ENCODE assay signal across 8 mouse cellular contexts in genomic region chr7:66955978-66956377, GRCm38 (mm10).
DNase-seq lines count a peak whose midpoint lies in the region; ATAC-seq and TF ChIP-seq lines count a peak whose summit lies in the region.

No protein-coding gene starts in this region.

- no peak for TF ChIP-seq POLR2A in liver, adult 2 months (IDR thresholded peaks at IDR 0.05; ENCODE audit: extremely low read depth, insufficient read depth, low read length)

- no peaks in the 10 kb centered on the region for H3K9me3 ChIP-seq in embryonic facial prominence, embryonic 11.5 days (replicated peaks; ENCODE audit: control insufficient read depth, low read length)
- H3K9me3 ChIP-seq in heart, embryonic 15.5 days (replicated peaks): no peaks in the 10 kb centered on the region
- no peaks in the 10 kb centered on the region for H3K9me3 ChIP-seq in limb, embryonic 11.5 days (ENCODE audit: control insufficient read depth, low read length)

- H3K9ac ChIP-seq in liver, adult 2 months (ENCODE audit: low read depth, low read length): no peak overlapping the region
- H3K9ac ChIP-seq in embryonic facial prominence, embryonic 11.5 days (replicated peaks; ENCODE audit: low read length): no peak overlapping the region
- H3K9ac ChIP-seq in heart, embryonic 15.5 days: no peak overlapping the region
- no peak overlapping the region for H3K9ac ChIP-seq in limb, embryonic 11.5 days (ENCODE audit: low read length)

- H3K27ac ChIP-seq in liver, adult 2 months (replicated peaks; ENCODE audit: insufficient read depth, low read depth, low read length): 0 out of 2 replicates have a peak overlapping the region, but pooled peaks have one; percentile 15
- peak overlapping the region; percentile 67 for H3K27ac ChIP-seq in embryonic facial prominence, embryonic 11.5 days (replicated peaks; ENCODE audit: low read depth, low read length)
- H3K27ac ChIP-seq in heart, embryonic 15.5 days: peak overlapping the region; percentile 87
- peak overlapping the region; percentile 74; the same call in 1 of the 2 replicates for H3K27ac ChIP-seq in limb, embryonic 11.5 days (replicated peaks; ENCODE audit: low read depth, low read length)

- ATAC-seq in embryonic facial prominence, embryonic 11.5 days (replicated peaks; ENCODE audit: insufficient number of reproducible peaks, low FRiP score, low TSS enrichment, low read depth): 0 out of 2 replicates have a peak, but pooled peaks have one; percentile 29
- ATAC-seq in heart, embryonic 15.5 days (replicated peaks; ENCODE audit: insufficient number of reproducible peaks, insufficient read depth, low FRiP score, low read depth): peak; percentile 81
- 0 out of 2 replicates have a peak, but pooled peaks have one; percentile 26 for ATAC-seq in limb, embryonic 11.5 days (ENCODE audit: insufficient number of reproducible peaks, low FRiP score, low TSS enrichment, low read depth)

- H3K4me2 ChIP-seq in embryonic facial prominence, embryonic 11.5 days (ENCODE audit: low read depth, low read length): no peak overlapping the region
- H3K4me2 ChIP-seq in heart, embryonic 15.5 days: no peak overlapping the region
- H3K4me2 ChIP-seq in limb, embryonic 11.5 days (ENCODE audit: low read depth, severe bottlenecking): no peak overlapping the region

- intact Hi-C loops in left cerebral cortex, postnatal 25 days (cut with DNase I): no loop called here
- intact Hi-C loops in left cerebral cortex, postnatal 36 days (cut with DNase I): no loop called here

- H3K36me3 ChIP-seq in liver, adult 2 months (ENCODE audit: control insufficient read depth, insufficient read depth, low read length): no peaks in the 10 kb centered on the region
- no peaks in the 10 kb centered on the region for H3K36me3 ChIP-seq in embryonic facial prominence, embryonic 11.5 days (replicated peaks; ENCODE audit: control insufficient read depth, insufficient read depth, low read depth, low read length)
- H3K36me3 ChIP-seq in heart, embryonic 15.5 days: no peaks in the 10 kb centered on the region
- no peaks in the 10 kb centered on the region for H3K36me3 ChIP-seq in limb, embryonic 11.5 days (ENCODE audit: control insufficient read depth, insufficient read depth, low read length)

- no peaks in the 10 kb centered on the region for H3K27me3 ChIP-seq in liver, adult 2 months (ENCODE audit: control insufficient read depth, insufficient read depth, low read length)
- H3K27me3 ChIP-seq in embryonic facial prominence, embryonic 11.5 days (ENCODE audit: control insufficient read depth, insufficient read depth, low read length): no peaks in the 10 kb centered on the region
- no peaks in the 10 kb centered on the region for H3K27me3 ChIP-seq in heart, embryonic 15.5 days
- no peaks in the 10 kb centered on the region for H3K27me3 ChIP-seq in limb, embryonic 11.5 days (ENCODE audit: control insufficient read depth, insufficient read depth, low read length)

- H3K79me2 ChIP-seq in liver, adult 2 months (ENCODE audit: control insufficient read depth, insufficient read depth, low read length): no peaks in the 10 kb centered on the region

- H3K4me1 ChIP-seq in liver, adult 2 months (ENCODE audit: control insufficient read depth, insufficient read depth, low read length): no peaks in the 10 kb centered on the region
- H3K4me1 ChIP-seq in embryonic facial prominence, embryonic 11.5 days (ENCODE audit: control insufficient read depth, insufficient read depth, low read length): peaks cover 4% of the 10 kb centered on the region
- H3K4me1 ChIP-seq in heart, embryonic 15.5 days (replicated peaks): peaks cover 38% of the 10 kb centered on the region
- peaks cover 19% of the 10 kb centered on the region for H3K4me1 ChIP-seq in limb, embryonic 11.5 days (ENCODE audit: control insufficient read depth, insufficient read depth, low read length)

- TF ChIP-seq CTCF in liver, adult 2 months (IDR thresholded peaks at IDR 0.05; ENCODE audit: low read depth, low read length): no peak

- DNase-seq in liver, adult 2 months (ENCODE audit: extremely low read depth, low read depth, low spot score): no peak
- DNase-seq in liver: no peak
- peak; percentile 25 for DNase-seq in embryonic facial prominence, embryonic 11.5 days (ENCODE audit: low spot score)
- DNase-seq in limb, embryonic 11.5 days (ENCODE audit: low spot score): peak; percentile 38
- no peak for DNase-seq in left cerebral cortex, postnatal 25 days (ENCODE audit: low spot score in 2 of 2)
- DNase-seq in left cerebral cortex, postnatal 36 days (ENCODE audit: low spot score in 2 of 2): no peak
- no peak for DNase-seq in layer of hippocampus, adult 11-12 months (ENCODE audit: low spot score)

- H3K4me3 ChIP-seq in liver, adult 2 months (ENCODE audit: insufficient read depth, low read depth, low read length): no peak overlapping the region
- H3K4me3 ChIP-seq in embryonic facial prominence, embryonic 11.5 days (ENCODE audit: low read depth, low read length): no peak overlapping the region
- H3K4me3 ChIP-seq in heart, embryonic 15.5 days: no peak overlapping the region
- H3K4me3 ChIP-seq in limb, embryonic 11.5 days (ENCODE audit: low read depth, low read length): no peak overlapping the region

- 41% methylated on average over 2 of the region's 2 CpGs for WGBS in liver, adult 2 months
- 44% methylated on average over 2 of the region's 2 CpGs for WGBS in embryonic facial prominence, embryonic 11.5 days
- WGBS in heart, embryonic 15.5 days: 31% methylated on average over 2 of the region's 2 CpGs
- WGBS in limb, embryonic 11.5 days: 63% methylated on average over 2 of the region's 2 CpGs

Comparison
In these comparisons a context has a peak if more than half of its experiments do, and no peak if none do; other contexts are left out.
1. DNase-seq: peak in embryonic facial prominence, embryonic 11.5 days (single experiment) and limb, embryonic 11.5 days (single experiment); none in liver, adult 2 months (single experiment), liver (single experiment), left cerebral cortex, postnatal 25 days (0 of 2), left cerebral cortex, postnatal 36 days (0 of 2) and layer of hippocampus, adult 11-12 months (single experiment).
2. H3K27ac ChIP-seq: peak in every context shown above with its lines; median percentile 87 in heart, embryonic 15.5 days; 74 in limb, embryonic 11.5 days; 67 in embryonic facial prominence, embryonic 11.5 days; 15 in liver, adult 2 months.
3. ATAC-seq: peak in every context shown above with its lines; median percentile 81 in heart, embryonic 15.5 days; 29 in embryonic facial prominence, embryonic 11.5 days; 26 in limb, embryonic 11.5 days.